Mouse (Mus musculus): ENCODE measurements around the gene Sox6.

- TF ChIP-seq CTCF (IDR thresholded peaks at IDR 0.05; ENCODE audit: borderline replicate concordance, insufficient read depth, low read depth, low read length) (no peak), POLR2A (IDR thresholded peaks at IDR 0.05; ENCODE audit: borderline replicate concordance, insufficient read depth, low read length) (no peak)
Measured at GRCm38 (mm10) chr7:115903931-115904797, 134.4 kb downstream of the Sox6 start.

Data from cerebellum, adult 2 months (tissue).